Mouse (Mus musculus) heart, postnatal 10 days (tissue): ENCODE results near the gene Mtm1. TPM values are rescaled to one million over a fixed set of nuclear protein-coding genes. Genes with fewer than 3 reads are reported as not detected.

Source experiments
- DNase-seq, 2 experiments: peaks; one replicate each; pipeline ENCODE4 v3.0.0; 2021
- intact Hi-C: fragments of 180-260 bp; cut with DNase I; formaldehyde crosslinking; loops from one replicate; pipeline ENCODE4 v1.15.1; 2025
- total RNA-seq, 2 experiments: library from RNA; stranded (reverse); gene quantifications; 2 replicates each; pipeline ENCODE4 v1.2.3; 2021

The Mtm1 gene
- 10 to 100 TPM; 18.4 to 20.1 TPM for total RNA-seq

GRCm38 (mm10) chrX:71210467-71210866, at the start of gene Mtm1:
Gene Mtm1 (plus strand): TSS chrX:71210767.
- DNase-seq, result no peak
- intact Hi-C loops, result no loop called here

GRCm38 (mm10) chrX:71181526-71181925, 29.0 kb upstream of the Mtm1 start:
- intact Hi-C loops, result no loop called here

GRCm38 (mm10) chrX:71183671-71184070, 26.9 kb upstream of the Mtm1 start:
- intact Hi-C loops, result no loop called here
- peak; percentile 41 to 49 for DNase-seq

More at GRCm38 (mm10) chrX:71181526-71181925, 29.0 kb upstream of the Mtm1 start:
- DNase-seq, result no peak

- intact Hi-C loops, result no loop called here
- peak; percentile 38 to 53 for DNase-seq
Observed at GRCm38 (mm10) chrX:71186396-71186795, 24.2 kb upstream of the Mtm1 start.

DNA sequence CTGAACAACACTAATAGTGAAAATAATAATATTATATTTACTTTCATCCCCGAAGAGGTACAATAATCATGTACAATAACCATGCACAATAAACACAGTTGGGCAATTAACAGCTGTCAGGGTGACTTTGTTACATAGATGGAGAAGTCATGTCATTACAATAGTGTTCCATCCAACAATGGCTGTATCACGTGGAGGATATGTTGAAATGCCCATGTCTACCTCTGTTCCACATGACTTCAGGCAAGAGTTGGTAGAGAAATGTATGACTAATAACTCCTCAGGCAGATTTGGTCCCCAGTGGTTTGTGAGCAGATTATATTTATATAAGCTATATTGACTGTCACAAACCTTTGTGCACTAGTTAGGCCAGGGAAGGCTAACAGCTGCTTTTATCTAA, 5.8 kb upstream of the Mtm1 start:
- intact Hi-C loops, result no loop called here
- DNase-seq, result no peak

- intact Hi-C loops, result no loop called here
- DNase-seq, result no peak
Observed at GRCm38 (mm10) chrX:71205821-71206542, 4.6 kb upstream of the Mtm1 start.

DNA sequence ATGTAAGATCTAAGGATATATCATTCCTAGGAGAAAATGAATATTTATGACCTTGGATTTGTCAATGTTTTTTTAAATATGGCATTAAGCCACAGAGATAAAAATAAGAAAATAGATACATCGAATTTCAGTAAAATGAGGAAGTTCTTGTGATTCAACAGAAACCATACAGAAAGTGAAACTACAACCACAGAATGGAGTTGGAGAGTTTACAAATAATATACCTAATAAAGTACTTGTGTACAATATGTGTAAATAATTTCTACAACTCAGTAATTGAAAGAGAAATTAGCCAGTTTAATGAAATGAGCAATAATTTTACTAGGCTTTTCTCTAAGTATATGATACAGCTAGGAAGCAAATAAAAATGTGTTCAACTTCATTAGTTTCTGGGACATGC, 4.0 kb upstream of the Mtm1 start:
- intact Hi-C loops, result no loop called here

GRCm38 (mm10) chrX:71212911-71213310, 2.3 kb downstream of the Mtm1 start:
- intact Hi-C loops, result no loop called here
- DNase-seq, result no peak

More for the DNA sequence above, 4.0 kb upstream of the Mtm1 start:
- no peak for DNase-seq

DNA sequence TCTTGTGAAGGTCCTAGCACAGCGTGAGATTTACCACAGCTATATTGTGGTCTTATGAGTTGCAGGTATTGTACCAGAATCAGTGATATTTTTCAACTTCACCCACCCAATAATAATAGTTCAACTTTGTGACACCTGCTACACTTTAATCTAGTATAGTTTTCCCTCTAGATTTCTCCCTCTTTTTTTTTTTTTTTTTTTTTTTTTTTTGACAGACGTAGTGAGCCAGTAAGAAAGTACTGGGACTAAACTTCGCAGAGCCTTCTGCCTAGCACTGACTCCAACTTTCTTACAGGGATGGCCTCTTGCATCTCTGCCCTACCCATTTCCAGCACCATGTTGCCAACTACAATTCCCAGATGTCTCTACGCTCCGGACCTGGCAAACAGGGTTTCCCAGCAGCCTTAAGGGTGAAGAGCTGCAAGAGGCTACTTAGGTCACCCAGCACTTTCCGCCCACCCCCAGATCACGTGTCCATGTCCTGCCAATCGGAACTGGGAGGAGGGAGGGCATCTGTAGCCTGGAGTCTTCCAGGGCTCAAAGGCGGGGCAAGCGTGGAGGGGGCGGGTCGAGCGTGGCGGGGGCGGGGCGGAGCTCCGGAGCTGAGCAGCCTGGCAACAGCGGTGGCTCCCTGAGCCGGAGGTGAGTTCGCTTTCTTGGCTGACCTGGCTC, 4.0 kb downstream of the Mtm1 start:
- intact Hi-C loops, result loop anchor here (5.0 kb wide), 1 partner anchor 162 kb away; the partner anchor contains the start of gene Mamld1
- DNase-seq, result peak; percentile 88

GRCm38 (mm10) chrX:71215113-71215708, 4.6 kb downstream of the Mtm1 start:
- DNase-seq, result no peak

GRCm38 (mm10) chrX:71216879-71217278, 6.3 kb downstream of the Mtm1 start:
- no peak for DNase-seq
- intact Hi-C loops, result loop anchor here (5.0 kb wide), 1 partner anchor 165 kb away; the partner anchor contains the start of gene Mamld1

More at GRCm38 (mm10) chrX:71215113-71215708, 4.6 kb downstream of the Mtm1 start:
- intact Hi-C loops, result loop anchor here (5.0 kb wide), 1 partner anchor 163 kb away; the partner anchor contains the start of gene Mamld1

- intact Hi-C loops, result loop anchor here (5.0 kb wide), 1 partner anchor 167 kb away; the partner anchor contains the start of gene Mamld1
- no peak for DNase-seq
Observed at GRCm38 (mm10) chrX:71218853-71219252, 8.3 kb downstream of the Mtm1 start.

- intact Hi-C loops, result no loop called here
- DNase-seq, result no peak
Observed at GRCm38 (mm10) chrX:71220896-71221295, 10.3 kb downstream of the Mtm1 start.

DNA sequence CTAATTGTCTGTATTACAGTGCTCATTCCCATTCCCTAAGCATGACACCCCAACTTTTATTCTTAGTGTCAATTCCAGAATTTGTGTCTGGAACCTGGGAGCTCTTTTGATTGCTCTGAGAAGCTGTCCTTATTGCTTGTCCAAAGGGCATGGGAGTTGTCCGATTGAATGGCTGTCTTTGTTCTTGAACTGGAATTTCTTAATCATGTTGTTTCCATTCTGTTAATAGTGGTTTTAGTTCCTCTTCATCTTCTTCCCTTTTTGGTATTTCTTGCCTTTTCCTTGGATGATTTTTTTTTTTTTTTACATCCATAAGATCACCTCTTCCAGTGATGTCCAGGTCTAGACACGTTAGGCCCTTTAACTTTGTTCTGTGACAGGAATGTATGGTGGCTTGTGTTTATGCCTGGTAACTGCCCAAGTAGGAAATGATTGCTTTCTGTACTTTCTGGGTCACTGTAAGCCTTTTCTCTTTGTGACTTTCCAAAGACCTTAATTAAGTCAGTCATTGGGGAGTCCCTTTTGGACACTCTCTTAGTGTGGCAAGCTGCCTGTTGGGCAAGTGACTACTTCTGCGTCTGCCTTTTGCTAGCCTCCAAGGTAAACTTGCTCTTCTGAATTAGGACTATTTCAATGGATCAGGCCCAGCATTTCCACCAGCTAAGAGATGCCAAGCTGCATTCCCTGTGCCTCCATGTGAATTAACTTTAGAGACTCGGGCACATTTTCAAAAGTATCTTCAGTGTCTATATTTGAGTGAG, 12.3 kb downstream of the Mtm1 start:
- no peak for DNase-seq
- intact Hi-C loops, result no loop called here

GRCm38 (mm10) chrX:71226881-71227280, 16.3 kb downstream of the Mtm1 start:
- no peak for DNase-seq
- intact Hi-C loops, result no loop called here

- DNase-seq, result no peak
- intact Hi-C loops, result no loop called here
Observed at GRCm38 (mm10) chrX:71228200-71228599, 17.6 kb downstream of the Mtm1 start.

GRCm38 (mm10) chrX:71230847-71231246, 20.3 kb downstream of the Mtm1 start:
- intact Hi-C loops, result no loop called here
- DNase-seq, result no peak

DNA sequence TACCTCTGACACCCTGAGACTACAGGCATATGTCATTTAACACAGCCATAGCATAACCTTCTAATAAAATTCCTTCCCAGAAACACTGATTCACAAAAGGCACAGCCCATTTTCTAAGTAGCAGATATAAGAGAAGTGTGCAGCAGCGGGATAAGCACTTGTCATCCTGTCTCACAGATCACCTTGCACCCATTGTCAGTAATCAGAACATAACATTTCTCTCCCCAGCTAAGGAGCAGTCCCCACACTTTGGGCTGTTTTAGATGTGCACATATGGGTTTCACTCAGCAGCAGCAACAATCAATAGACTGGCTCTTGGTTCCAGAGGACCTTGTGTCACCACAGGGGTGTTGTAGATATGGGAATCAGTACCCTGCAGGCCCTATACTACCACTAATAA, 45.9 kb downstream of the Mtm1 start:
- DNase-seq, result no peak
- intact Hi-C loops, result no loop called here

DNA sequence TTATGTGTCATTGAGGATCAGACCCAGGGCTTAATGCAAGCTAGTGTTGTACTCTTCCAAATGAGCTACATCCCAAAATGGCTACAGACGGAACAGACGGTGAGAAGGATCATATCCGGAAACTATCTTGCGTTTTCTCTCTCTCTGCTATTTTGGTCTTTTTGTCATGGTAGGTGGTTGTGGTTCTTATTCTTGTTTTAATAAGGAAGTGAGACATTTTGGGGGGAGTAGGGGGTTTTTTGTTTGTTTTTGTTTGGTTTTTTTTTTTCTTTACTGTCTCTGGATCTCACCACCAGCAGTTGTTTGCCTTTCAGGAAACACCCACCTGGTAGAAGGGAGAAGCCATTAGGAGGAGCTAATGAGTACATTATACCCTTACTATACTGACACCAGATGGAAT, 50.3 kb downstream of the Mtm1 start:
- DNase-seq, result no peak
- intact Hi-C loops, result no loop called here

DNA sequence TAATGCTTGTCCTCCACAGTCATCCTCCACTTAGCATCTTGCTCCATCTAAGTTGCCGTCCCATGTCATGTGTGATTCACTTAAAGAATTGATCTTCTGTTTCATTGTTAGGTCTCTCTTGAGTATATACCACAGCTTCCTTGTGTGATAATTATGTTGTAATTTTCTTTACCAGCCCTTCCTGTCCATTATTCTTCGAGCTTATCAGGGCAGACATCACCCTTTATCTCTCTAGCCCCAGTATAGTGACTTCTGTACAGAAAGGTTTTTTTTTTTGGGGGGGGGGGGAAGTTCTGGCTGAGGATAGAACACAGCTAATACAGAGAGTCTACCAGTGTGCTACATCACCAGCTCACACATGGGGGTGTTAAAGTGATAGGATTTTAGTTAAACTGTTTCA, 53.7 kb downstream of the Mtm1 start:
- intact Hi-C loops, result no loop called here
- no peak for DNase-seq

- DNase-seq, result peak in 1 of 2 experiments; percentile 6
- intact Hi-C loops, result no loop called here
Observed at GRCm38 (mm10) chrX:71268972-71269371, 58.4 kb downstream of the Mtm1 start.
